Mouse (Mus musculus): ENCODE data around the gene Rbfox3. TPM values are rescaled to one million over a fixed set of nuclear protein-coding genes. Genes with fewer than 3 reads are reported as not detected.

Rbfox3 gene
- polyA plus RNA-seq, 1 experiment from 2014 or later, result 1.7 TPM

- Histone ChIP-seq H3K27me3 (replicated peaks; ENCODE audit: control insufficient read depth, insufficient read depth, low read length) (no peaks in the 10 kb centered on the region), H3K4me1 (replicated peaks; ENCODE audit: control insufficient read depth, insufficient read depth, low read length) (no peaks in the 10 kb centered on the region), H3K4me2 (ENCODE audit: low read length) (no peak overlapping the region), H3K9ac (ENCODE audit: low read length) (no peak overlapping the region), H3K36me3 (ENCODE audit: control insufficient read depth, insufficient read depth, low read length) (no peaks in the 10 kb centered on the region), H3K9me3 (ENCODE audit: control insufficient read depth, low read length) (no peaks in the 10 kb centered on the region), H3K27ac (ENCODE audit: low read depth) (no peak overlapping the region), H3K4me3 (ENCODE audit: low read depth, low read length) (no peak overlapping the region)
- DNase-seq (ENCODE audit: low spot score) (no peak), ATAC-seq (replicated peaks; ENCODE audit: low FRiP score, low TSS enrichment, low read depth) (no peak)
- WGBS, result 73% methylated on average over 4 of the region's 4 CpGs
Measured at GRCm38 (mm10) chr11:118836889-118837288, 74.5 kb downstream of the Rbfox3 start.

GRCm38 (mm10) chr11:118832793-118833481 is 78.5 kb downstream of the Rbfox3 start:
- Histone ChIP-seq H3K9me3 (ENCODE audit: control insufficient read depth, low read length) (no peaks in the 10 kb centered on the region), H3K4me1 (replicated peaks; ENCODE audit: control insufficient read depth, insufficient read depth, low read length) (no peaks in the 10 kb centered on the region), H3K36me3 (ENCODE audit: control insufficient read depth, insufficient read depth, low read length) (no peaks in the 10 kb centered on the region), H3K4me2 (ENCODE audit: low read length) (no peak overlapping the region), H3K27me3 (replicated peaks; ENCODE audit: control insufficient read depth, insufficient read depth, low read length) (no peaks in the 10 kb centered on the region), H3K4me3 (ENCODE audit: low read depth, low read length) (no peak overlapping the region), H3K27ac (ENCODE audit: low read depth) (no peak overlapping the region), H3K9ac (ENCODE audit: low read length) (no peak overlapping the region)
- peak; percentile 43; the same call in 1 of the 2 replicates for ATAC-seq (replicated peaks; ENCODE audit: low FRiP score, low TSS enrichment, low read depth)
- DNase-seq (ENCODE audit: low spot score), result peak; percentile 51
- 60% methylated on average over 10 of the region's 10 CpGs for WGBS

- DNase-seq (ENCODE audit: low spot score), result no peak
- Histone ChIP-seq H3K4me3 (ENCODE audit: low read depth, low read length) (no peak overlapping the region), H3K4me2 (ENCODE audit: low read length) (no peak overlapping the region), H3K9ac (ENCODE audit: low read length) (no peak overlapping the region), H3K4me1 (replicated peaks; ENCODE audit: control insufficient read depth, insufficient read depth, low read length) (no peaks in the 10 kb centered on the region), H3K36me3 (ENCODE audit: control insufficient read depth, insufficient read depth, low read length) (no peaks in the 10 kb centered on the region), H3K9me3 (ENCODE audit: control insufficient read depth, low read length) (no peaks in the 10 kb centered on the region), H3K27me3 (replicated peaks; ENCODE audit: control insufficient read depth, insufficient read depth, low read length) (no peaks in the 10 kb centered on the region), H3K27ac (ENCODE audit: low read depth) (no peak overlapping the region)
- no peak for ATAC-seq (replicated peaks; ENCODE audit: low FRiP score, low TSS enrichment, low read depth)
- 66% methylated on average over 7 of the region's 7 CpGs for WGBS
Measured at GRCm38 (mm10) chr11:118831730-118832129, 79.7 kb downstream of the Rbfox3 start.

GRCm38 (mm10) chr11:118825280-118826094 is 85.9 kb downstream of the Rbfox3 start:
- Histone ChIP-seq H3K9ac (ENCODE audit: low read length) (no peak overlapping the region), H3K9me3 (ENCODE audit: control insufficient read depth, low read length) (no peaks in the 10 kb centered on the region), H3K27me3 (replicated peaks; ENCODE audit: control insufficient read depth, insufficient read depth, low read length) (no peaks in the 10 kb centered on the region), H3K4me3 (ENCODE audit: low read depth, low read length) (no peak overlapping the region), H3K36me3 (ENCODE audit: control insufficient read depth, insufficient read depth, low read length) (no peaks in the 10 kb centered on the region), H3K4me1 (replicated peaks; ENCODE audit: control insufficient read depth, insufficient read depth, low read length) (no peaks in the 10 kb centered on the region), H3K4me2 (ENCODE audit: low read length) (no peak overlapping the region), H3K27ac (ENCODE audit: low read depth) (no peak overlapping the region)
- no peak for DNase-seq (ENCODE audit: low spot score)
- ATAC-seq (replicated peaks; ENCODE audit: low FRiP score, low TSS enrichment, low read depth), result no peak
- 62% methylated on average over 25 of the region's 25 CpGs for WGBS

- Histone ChIP-seq H3K9me3 (ENCODE audit: control insufficient read depth, low read length) (no peaks in the 10 kb centered on the region), H3K4me2 (ENCODE audit: low read length) (no peak overlapping the region), H3K27ac (ENCODE audit: low read depth) (no peak overlapping the region), H3K36me3 (ENCODE audit: control insufficient read depth, insufficient read depth, low read length) (no peaks in the 10 kb centered on the region), H3K4me1 (replicated peaks; ENCODE audit: control insufficient read depth, insufficient read depth, low read length) (no peaks in the 10 kb centered on the region), H3K27me3 (replicated peaks; ENCODE audit: control insufficient read depth, insufficient read depth, low read length) (no peaks in the 10 kb centered on the region), H3K9ac (ENCODE audit: low read length) (no peak overlapping the region), H3K4me3 (ENCODE audit: low read depth, low read length) (no peak overlapping the region)
- DNase-seq (ENCODE audit: low spot score) (no peak), ATAC-seq (replicated peaks; ENCODE audit: low FRiP score, low TSS enrichment, low read depth) (no peak)
- 27% methylated on average over 2 of the region's 2 CpGs for WGBS
Measured at GRCm38 (mm10) chr11:118821353-118821752, 90.0 kb downstream of the Rbfox3 start.

GRCm38 (mm10) chr11:118818528-118818927 is 92.9 kb downstream of the Rbfox3 start:
- Histone ChIP-seq H3K4me2 (ENCODE audit: low read length) (no peak overlapping the region), H3K4me3 (ENCODE audit: low read depth, low read length) (no peak overlapping the region), H3K27me3 (replicated peaks; ENCODE audit: control insufficient read depth, insufficient read depth, low read length) (no peaks in the 10 kb centered on the region), H3K9me3 (ENCODE audit: control insufficient read depth, low read length) (no peaks in the 10 kb centered on the region), H3K27ac (ENCODE audit: low read depth) (no peak overlapping the region), H3K9ac (ENCODE audit: low read length) (no peak overlapping the region), H3K36me3 (ENCODE audit: control insufficient read depth, insufficient read depth, low read length) (no peaks in the 10 kb centered on the region), H3K4me1 (replicated peaks; ENCODE audit: control insufficient read depth, insufficient read depth, low read length) (no peaks in the 10 kb centered on the region)
- DNase-seq (ENCODE audit: low spot score), result no peak
- WGBS, result 95% methylated on average over 8 of the region's 8 CpGs
- no peak for ATAC-seq (replicated peaks; ENCODE audit: low FRiP score, low TSS enrichment, low read depth)

GRCm38 (mm10) chr11:118815118-118815517 is 96.3 kb downstream of the Rbfox3 start:
- no peaks in the 10 kb centered on the region for H3K36me3 ChIP-seq (ENCODE audit: control insufficient read depth, insufficient read depth, low read length)
- no peak overlapping the region for H3K27ac ChIP-seq (ENCODE audit: low read depth)
- DNase-seq (ENCODE audit: low spot score), result no peak
- no peak overlapping the region for H3K4me2 ChIP-seq (ENCODE audit: low read length)
- H3K9ac ChIP-seq (ENCODE audit: low read length), result no peak overlapping the region
- no peak overlapping the region for H3K4me3 ChIP-seq (ENCODE audit: low read depth, low read length)
- no peaks in the 10 kb centered on the region for H3K9me3 ChIP-seq (ENCODE audit: control insufficient read depth, low read length)
- whole genome bisulfite sequencing, result 72% methylated on average over 5 of the region's 5 CpGs
- H3K27me3 ChIP-seq (replicated peaks; ENCODE audit: control insufficient read depth, insufficient read depth, low read length), result no peaks in the 10 kb centered on the region
- ATAC-seq (replicated peaks; ENCODE audit: low FRiP score, low TSS enrichment, low read depth), result no peak
- H3K4me1 ChIP-seq (replicated peaks; ENCODE audit: control insufficient read depth, insufficient read depth, low read length), result no peaks in the 10 kb centered on the region

- no peaks in the 10 kb centered on the region for H3K27me3 ChIP-seq (replicated peaks; ENCODE audit: control insufficient read depth, insufficient read depth, low read length)
- no peak overlapping the region for H3K4me2 ChIP-seq (ENCODE audit: low read length)
- no peak overlapping the region for H3K9ac ChIP-seq (ENCODE audit: low read length)
- ATAC-seq (replicated peaks; ENCODE audit: low FRiP score, low TSS enrichment, low read depth) (no peak), DNase-seq (ENCODE audit: low spot score) (no peak)
- no peaks in the 10 kb centered on the region for H3K4me1 ChIP-seq (replicated peaks; ENCODE audit: control insufficient read depth, insufficient read depth, low read length)
- WGBS, result 59% methylated on average over 11 of the region's 11 CpGs
- no peaks in the 10 kb centered on the region for H3K36me3 ChIP-seq (ENCODE audit: control insufficient read depth, insufficient read depth, low read length)
- no peak overlapping the region for H3K4me3 ChIP-seq (ENCODE audit: low read depth, low read length)
- H3K9me3 ChIP-seq (ENCODE audit: control insufficient read depth, low read length), result no peaks in the 10 kb centered on the region
- no peak overlapping the region for H3K27ac ChIP-seq (ENCODE audit: low read depth)
Measured at GRCm38 (mm10) chr11:118813942-118814341, 97.5 kb downstream of the Rbfox3 start.

Measured in intestine, embryonic 14.5 days (tissue).